Mouse (Mus musculus) forebrain, embryonic 11.5 days (tissue): ENCODE measurements around the gene Prpf8. TPM values are rescaled to one million over a fixed set of nuclear protein-coding genes. Genes with fewer than 3 reads are reported as not detected.

Experiments
- microRNA counts: library from miRNA; unstranded; fragments of <30 nt; microRNA quantifications from one replicate; lab custom pipeline; 2015
- microRNA-seq: library from miRNA; unstranded; fragments of <30 nt; microRNA quantifications from one replicate; pipeline ENCODE4, GENCODE M21; 2016; ENCODE audit not compliant: insufficient number of aligned reads
- polyA plus RNA-seq: library from polyadenylated mRNA; unstranded; fragments of >200 nt; fragmentation: Nextera tagmentation; extraction: Ambion mirVana; gene quantifications from 2 replicates; pipeline ENCODE4 v1.2.1, GENCODE M21; 2014

The Prpf8 gene
- polyA plus RNA-seq, 1 experiment from 2014 or later: 133 TPM

MicroRNAs within 50 kb of the gene (microRNA counts, 519-probe panel; counts per million panel counts)
- microRNA mmu-miR-22 (lab: Ali Mortazavi, UCI): 5,521 counts per million, percentile 70 among the panel's probes with 10 or more counts

Small RNA genes within 50 kb of the gene (microRNA-seq; reads per million reads assigned to microRNA genes)
- gene Mir22: 4,885 reads per million, percentile 86 among the genes with 10 or more reads in this experiment
- gene Mir3971: not detected

Other genes starting within 250 kb of the Prpf8 start
- gene Rpa1, start 138.5 kb upstream of the Prpf8 start, polyA plus RNA-seq: 140 and 146 TPM in 2 replicates
- gene Smyd4, start 138.4 kb upstream of the Prpf8 start, polyA plus RNA-seq: 17.3 and 20.0 TPM in 2 replicates
- 53.6 and 69.3 TPM in 2 replicates for gene Serpinf1, start 64.1 kb upstream of the Prpf8 start, polyA plus RNA-seq
- gene Serpinf2, start 47.2 kb upstream of the Prpf8 start, polyA plus RNA-seq: not detected in 2 replicates
- 6.3 and 6.5 TPM in 2 replicates for gene Wdr81, start 32.1 kb upstream of the Prpf8 start, polyA plus RNA-seq
- 9.5 TPM in 2 replicates for gene Tlcd2, start 25.1 kb upstream of the Prpf8 start, polyA plus RNA-seq
- 0.28 and 0.69 TPM in 2 replicates for gene Rilp, start 23.3 kb downstream of the Prpf8 start, polyA plus RNA-seq
- 4.2 TPM in 2 replicates for gene Scarf1, start 26.7 kb downstream of the Prpf8 start, polyA plus RNA-seq
- 5.5 and 7.5 TPM in 2 replicates for gene Slc43a2, start 44.9 kb downstream of the Prpf8 start, polyA plus RNA-seq
- 79.5 and 88.5 TPM in 2 replicates for gene Pitpna, start 101.3 kb downstream of the Prpf8 start, polyA plus RNA-seq
- 20.8 and 24.6 TPM in 2 replicates for gene Inpp5k, start 144.2 kb downstream of the Prpf8 start, polyA plus RNA-seq
- 13.8 and 15.1 TPM in 2 replicates for gene Myo1c, start 163.7 kb downstream of the Prpf8 start, polyA plus RNA-seq
- gene Crk, start 192.4 kb downstream of the Prpf8 start, polyA plus RNA-seq: 140 and 143 TPM in 2 replicates
- 1,460 and 1,571 TPM in 2 replicates for gene Ywhae, start 246.1 kb downstream of the Prpf8 start, polyA plus RNA-seq